Mouse (Mus musculus) cerebellum, adult 2 months (tissue): ENCODE data around the gene Plekha8.

Source experiments
- CTCF ChIP-seq: fragments of 200-500 bp; IDR thresholded peaks from 2 replicates; pipeline ENCODE4 v1.5.1; 2011; ENCODE audit warnings: low read depth, mild to moderate bottlenecking, control low read depth, low read length, moderate library complexity, borderline replicate concordance; ENCODE audit not compliant: insufficient read depth
- POLR2A ChIP-seq: fragments of 200-500 bp; IDR thresholded peaks from 2 replicates; pipeline ENCODE4 v1.6.1; 2011; ENCODE audit warnings: low read length, control low read depth, borderline replicate concordance; ENCODE audit not compliant: insufficient read depth

- TF ChIP-seq CTCF (no peak), POLR2A (no peak)
Observed at GRCm38 (mm10) chr6:54692201-54692600, 97.3 kb downstream of the Plekha8 start.
